In the genomic region with DNA sequence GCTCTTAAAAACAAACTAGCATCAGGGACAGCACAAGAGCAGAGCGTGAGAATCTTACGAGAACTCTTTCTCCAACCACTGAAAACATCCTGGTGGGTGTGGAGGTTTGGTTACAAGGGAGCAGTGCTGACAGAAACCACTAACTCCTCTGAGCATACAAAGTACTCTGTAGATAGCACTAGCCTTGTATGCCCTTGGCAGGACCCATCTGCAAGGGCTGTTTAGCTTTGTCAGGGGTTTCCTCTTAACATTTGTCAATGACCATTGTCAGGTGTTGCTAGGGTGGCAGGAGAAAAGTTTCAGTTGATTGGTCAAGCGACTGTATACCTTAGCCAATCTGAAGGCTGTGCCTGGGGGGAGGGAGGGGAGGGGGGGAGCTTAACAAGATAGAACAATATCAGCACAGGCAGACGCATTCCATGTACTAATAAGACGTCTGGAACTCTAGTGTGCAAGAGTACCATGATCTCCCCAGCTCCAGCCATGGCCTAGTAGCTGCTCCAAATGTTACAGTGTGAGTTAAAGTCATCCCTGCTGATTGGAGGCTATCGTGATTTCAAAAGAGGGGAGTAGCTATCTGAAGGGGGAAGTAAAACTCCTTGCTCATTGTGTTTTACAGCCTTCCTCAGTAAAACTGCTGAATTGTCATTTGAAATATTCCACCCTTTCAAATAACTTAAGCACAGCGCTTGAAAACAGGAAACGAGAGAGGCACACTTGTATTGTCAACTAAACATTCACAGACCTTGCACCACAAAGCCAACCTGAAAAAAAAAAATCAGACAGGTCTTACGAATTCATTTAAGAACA, we compare ENCODE assay signal across 8 mouse cellular contexts.
A peak's percentile ranks its signal among the peaks of the same experiment; 100 is the strongest.
DNase-seq lines count a peak whose midpoint lies in the region; ATAC-seq and TF ChIP-seq lines count a peak whose summit lies in the region.

No protein-coding gene starts in this region.

- no peak overlapping the region for H3K27ac ChIP-seq in forebrain, embryonic 13.5 days
- 0 out of 2 replicates have a peak overlapping the region, but pooled peaks have one; percentile 33 for H3K27ac ChIP-seq in limb, embryonic 14.5 days (replicated peaks; ENCODE audit: low read depth, low read length)
- no peak overlapping the region for H3K27ac ChIP-seq in neural tube, embryonic 11.5 days (ENCODE audit: low read depth, low read length)

- no peak overlapping the region for H3K4me3 ChIP-seq in forebrain, embryonic 13.5 days
- H3K4me3 ChIP-seq in limb, embryonic 14.5 days (replicated peaks; ENCODE audit: low read length), result no peak overlapping the region
- H3K4me3 ChIP-seq in neural tube, embryonic 11.5 days (ENCODE audit: low read depth, low read length), result no peak overlapping the region

- no peak overlapping the region for H3K9ac ChIP-seq in forebrain, embryonic 13.5 days
- no peak overlapping the region for H3K9ac ChIP-seq in limb, embryonic 14.5 days (ENCODE audit: low read depth, low read length, severe bottlenecking)
- H3K9ac ChIP-seq in neural tube, embryonic 11.5 days (ENCODE audit: low read length), result no peak overlapping the region

- no peaks in the 10 kb centered on the region for H3K36me3 ChIP-seq in forebrain, embryonic 13.5 days (ENCODE audit: poor library complexity, severe bottlenecking)
- no peaks in the 10 kb centered on the region for H3K36me3 ChIP-seq in limb, embryonic 14.5 days (ENCODE audit: control insufficient read depth, insufficient read depth, low read length)
- H3K36me3 ChIP-seq in neural tube, embryonic 11.5 days (ENCODE audit: control insufficient read depth, insufficient read depth, low read length), result no peaks in the 10 kb centered on the region

- 37% methylated on average over 9 of the region's 9 CpGs for WGBS in forebrain, embryonic 13.5 days
- WGBS in limb, embryonic 14.5 days, result 37% methylated on average over 9 of the region's 9 CpGs
- WGBS in neural tube, embryonic 11.5 days, result 41% methylated on average over 9 of the region's 9 CpGs

- H3K4me1 ChIP-seq in forebrain, embryonic 13.5 days, result peaks cover 16% of the 10 kb centered on the region; the same call in 1 of the 2 replicates
- H3K4me1 ChIP-seq in limb, embryonic 14.5 days (ENCODE audit: control insufficient read depth, insufficient read depth, low read length), result peaks cover 11% of the 10 kb centered on the region
- H3K4me1 ChIP-seq in neural tube, embryonic 11.5 days (ENCODE audit: control insufficient read depth, insufficient read depth, low read length), result no peaks in the 10 kb centered on the region

- TF ChIP-seq POLR2A in limb, embryonic 14.5 days (IDR thresholded peaks at IDR 0.05; ENCODE audit: borderline replicate concordance, extremely low read depth, insufficient read depth, insufficient read length), result no peak

- H3K27me3 ChIP-seq in forebrain, embryonic 13.5 days, result no peaks in the 10 kb centered on the region
- no peaks in the 10 kb centered on the region for H3K27me3 ChIP-seq in limb, embryonic 14.5 days (ENCODE audit: control insufficient read depth, insufficient read depth, low read length)
- no peaks in the 10 kb centered on the region for H3K27me3 ChIP-seq in neural tube, embryonic 11.5 days (ENCODE audit: control insufficient read depth, insufficient read depth, low read length)

- H3K9me3 ChIP-seq in forebrain, embryonic 13.5 days (replicated peaks), result no peaks in the 10 kb centered on the region
- H3K9me3 ChIP-seq in limb, embryonic 14.5 days (ENCODE audit: control insufficient read depth, low read length), result no peaks in the 10 kb centered on the region
- no peaks in the 10 kb centered on the region for H3K9me3 ChIP-seq in neural tube, embryonic 11.5 days (ENCODE audit: control insufficient read depth, low read length)

- H3K4me2 ChIP-seq in forebrain, embryonic 13.5 days, result no peak overlapping the region
- H3K4me2 ChIP-seq in limb, embryonic 14.5 days (replicated peaks; ENCODE audit: low read depth, low read length, severe bottlenecking), result no peak overlapping the region
- no peak overlapping the region for H3K4me2 ChIP-seq in neural tube, embryonic 11.5 days (ENCODE audit: low read depth)

- ATAC-seq in forebrain, embryonic 13.5 days, result peak; percentile 57; the same call in 1 of the 2 replicates
- ATAC-seq in limb, embryonic 14.5 days (ENCODE audit: low FRiP score, low read depth), result no peak
- peak; percentile 73 for ATAC-seq in neural tube, embryonic 11.5 days (ENCODE audit: insufficient read depth, low FRiP score, low TSS enrichment)
- no peak for ATAC-seq in erythroblast, adult 5-6 weeks (replicated peaks; ENCODE audit: low FRiP score, poor library complexity, severe bottlenecking)

- DNase-seq in retina, postnatal 1 day, result peak; percentile 52
- no peak for DNase-seq in retina, embryonic 14.5 days (ENCODE audit: low spot score)
- no peak for DNase-seq in limb, embryonic 14.5 days (ENCODE audit: low spot score)
- peak; percentile 52 for DNase-seq in neural tube, embryonic 11.5 days (ENCODE audit: low spot score)
- no peak for DNase-seq in ovary, postnatal 36 days (ENCODE audit: low spot score)
- DNase-seq in cerebellum, adult 11-12 months, result no peak

Comparison
In these comparisons a context has a peak if more than half of its experiments do, and no peak if none do; other contexts are left out.
1. DNase-seq: peak in retina, postnatal 1 day (single experiment) and neural tube, embryonic 11.5 days (single experiment); none in retina, embryonic 14.5 days (single experiment), limb, embryonic 14.5 days (single experiment), ovary, postnatal 36 days (single experiment) and cerebellum, adult 11-12 months (single experiment).
2. ATAC-seq: peak in forebrain, embryonic 13.5 days (single experiment) and neural tube, embryonic 11.5 days (single experiment); none in limb, embryonic 14.5 days (single experiment) and erythroblast, adult 5-6 weeks (single experiment).